Mouse (Mus musculus) G1E-ER4 (cell line): Measurements from ENCODE around the gene Tnik. TPM values are rescaled to one million over a fixed set of nuclear protein-coding genes. Genes with fewer than 3 reads are reported as not detected.

Experiments used
- GATA1 ChIP-seq: IDR thresholded peaks from one replicate; pipeline ENCODE4 v1.8.0; 2012; ENCODE audit warnings: low read length, inconsistent platforms
- polyA plus RNA-seq: library from polyadenylated mRNA; stranded (reverse); fragments of >175 nt; gene quantifications from 2 replicates; pipeline ENCODE4 v1.2.3, GENCODE M21; 2012

The Tnik gene
- polyA plus RNA-seq, 1 experiment, result 1.2 TPM

- no peak for TF ChIP-seq GATA1
Observed at GRCm38 (mm10) chr3:28447950-28448349, 184.9 kb downstream of the Tnik start.

- TF ChIP-seq GATA1, result no peak
Observed at GRCm38 (mm10) chr3:28453458-28453857, 190.4 kb downstream of the Tnik start.

- no peak for TF ChIP-seq GATA1
Observed at GRCm38 (mm10) chr3:28456842-28457241, 193.8 kb downstream of the Tnik start.

- TF ChIP-seq GATA1, result no peak
Observed at GRCm38 (mm10) chr3:28457517-28457916, 194.5 kb downstream of the Tnik start.

GRCm38 (mm10) chr3:28466688-28467087 is 203.7 kb downstream of the Tnik start:
- no peak for TF ChIP-seq GATA1

GRCm38 (mm10) chr3:28467148-28467754 is 204.2 kb downstream of the Tnik start:
- no peak for TF ChIP-seq GATA1

- no peak for TF ChIP-seq GATA1
Observed at GRCm38 (mm10) chr3:28467871-28468285, 204.9 kb downstream of the Tnik start.

GRCm38 (mm10) chr3:28473439-28473838 is 210.4 kb downstream of the Tnik start:
- TF ChIP-seq GATA1, result no peak

- TF ChIP-seq GATA1, result no peak
Observed at GRCm38 (mm10) chr3:28477373-28477772, 214.4 kb downstream of the Tnik start.

- no peak for TF ChIP-seq GATA1
Observed at GRCm38 (mm10) chr3:28485716-28486115, 222.7 kb downstream of the Tnik start.

GRCm38 (mm10) chr3:28487418-28487817 is 224.4 kb downstream of the Tnik start:
- no peak for TF ChIP-seq GATA1

GRCm38 (mm10) chr3:28491085-28492041 is 228.3 kb downstream of the Tnik start:
- TF ChIP-seq GATA1, result no peak

GRCm38 (mm10) chr3:28496806-28497502 is 233.9 kb downstream of the Tnik start:
- no peak for TF ChIP-seq GATA1

- no peak for TF ChIP-seq GATA1
Observed at GRCm38 (mm10) chr3:28497503-28497857, 234.5 kb downstream of the Tnik start.

- no peak for TF ChIP-seq GATA1
Observed at GRCm38 (mm10) chr3:28502697-28503096, 239.7 kb downstream of the Tnik start.

- no peak for TF ChIP-seq GATA1
Observed at GRCm38 (mm10) chr3:28509337-28509935, 246.4 kb downstream of the Tnik start.
